Mouse (Mus musculus) ES-E14 (cell line): Measurements from ENCODE around the gene Top2a.

ENCODE experiments used
- HCFC1 ChIP-seq: IDR thresholded peaks from 2 replicates; pipeline ENCODE4 v1.6.1; 2012; ENCODE audit warnings: low read length, inconsistent platforms, borderline replicate concordance; ENCODE audit not compliant: insufficient read depth
- ZNF384 ChIP-seq: IDR thresholded peaks from 2 replicates; pipeline ENCODE4 v1.6.1; 2012; ENCODE audit warnings: low read depth, low read length, inconsistent platforms

GRCm38 (mm10) chr11:99019844-99020243, 4.1 kb downstream of the Top2a start:
- TF ChIP-seq HCFC1 (no peak), ZNF384 (no peak)
